Mouse (Mus musculus) hindbrain, embryonic 10.5 days (tissue): ENCODE measurements around the gene Nucb1. TPM values are rescaled to one million over a fixed set of nuclear protein-coding genes. Genes with fewer than 3 reads are reported as not detected.
A peak's percentile ranks its signal among the peaks of the same experiment; 100 is the strongest.
"Not testable (repeated sequence)": the region's sequence is repeated elsewhere in the genome, so short reads cannot be mapped to it uniquely, and the experiment has no call there.

Source experiments
- DNase-seq: peaks from one replicate; pipeline ENCODE4 v3.0.0-alpha.2; 2017; ENCODE audit warnings: low spot score
- H3K27ac ChIP-seq: fragments of 300-500 bp; sonication (generic); 2 replicates; pipeline ENCODE4 v1.5.1; 2016; ENCODE audit warnings: mild to moderate bottlenecking, moderate library complexity
- H3K27me3 ChIP-seq: fragments of 300-500 bp; sonication (generic); 2 replicates; pipeline ENCODE4 v1.6.1; 2016; ENCODE audit warnings: mild to moderate bottlenecking; ENCODE audit not compliant: poor library complexity, insufficient read depth, severe bottlenecking
- H3K36me3 ChIP-seq: fragments of 300-500 bp; sonication (generic); 2 replicates; pipeline ENCODE4 v1.6.1; 2016; ENCODE audit warnings: mild to moderate bottlenecking, moderate library complexity
- H3K4me1 ChIP-seq: fragments of 300-500 bp; sonication (generic); replicated peaks from 2 replicates; pipeline ENCODE4 v1.6.1; 2016; ENCODE audit warnings: mild to moderate bottlenecking
- H3K4me3 ChIP-seq: fragments of 300-500 bp; sonication (generic); 2 replicates; pipeline ENCODE4 v1.5.1; 2016; ENCODE audit warnings: mild to moderate bottlenecking, moderate library complexity
- H3K9me3 ChIP-seq: fragments of 300-500 bp; sonication (generic); 2 replicates; pipeline ENCODE4 v1.6.1; 2016; ENCODE audit warnings: mild to moderate bottlenecking, moderate library complexity
- WGBS: fragments of 180-500 bp; shearing (Covaris S2); methylation state at CpG from one replicate; pipeline ENCODE4 v1.1.7; 2016; 5-methylcytosine and 5-hydroxymethylcytosine counted together
- polyA plus RNA-seq: library from polyadenylated mRNA; unstranded; fragments of >200 nt; fragmentation: Nextera tagmentation; extraction: Ambion mirVana; gene quantifications from 2 replicates; pipeline ENCODE4 v1.2.1, GENCODE M21; 2016

Gene Nucb1
- polyA plus RNA-seq, 1 experiment from 2014 or later: 115 TPM

DNA sequence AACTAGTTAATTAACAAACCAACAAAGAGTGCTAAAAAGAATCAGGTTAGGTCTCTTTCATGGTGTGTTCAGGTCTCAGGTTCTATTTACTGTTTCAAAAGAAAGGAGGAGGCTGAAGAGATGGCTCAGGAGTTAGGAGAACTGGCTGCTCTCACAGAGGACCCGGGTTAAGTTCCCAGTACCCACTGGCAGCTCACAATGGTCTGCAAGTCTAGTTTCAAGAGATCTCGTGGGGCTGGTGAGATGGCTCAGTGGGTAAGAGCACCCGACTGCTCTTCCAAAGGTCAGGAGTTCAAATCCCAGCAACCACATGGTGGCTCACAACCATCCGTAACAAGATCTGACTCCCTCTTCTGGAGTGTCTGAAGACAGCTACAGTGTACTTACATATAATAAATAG is 29.9 kb downstream of the Nucb1 start:
- H3K4me1 ChIP-seq, H3K4me3 ChIP-seq, H3K27ac ChIP-seq, DNase-seq, H3K9me3 ChIP-seq, H3K27me3 ChIP-seq: not testable (repeated sequence)
- H3K36me3 ChIP-seq: peaks cover 14% of the 10 kb centered on the region
- 84% methylated on average over 3 of the region's 4 CpGs for WGBS

DNA sequence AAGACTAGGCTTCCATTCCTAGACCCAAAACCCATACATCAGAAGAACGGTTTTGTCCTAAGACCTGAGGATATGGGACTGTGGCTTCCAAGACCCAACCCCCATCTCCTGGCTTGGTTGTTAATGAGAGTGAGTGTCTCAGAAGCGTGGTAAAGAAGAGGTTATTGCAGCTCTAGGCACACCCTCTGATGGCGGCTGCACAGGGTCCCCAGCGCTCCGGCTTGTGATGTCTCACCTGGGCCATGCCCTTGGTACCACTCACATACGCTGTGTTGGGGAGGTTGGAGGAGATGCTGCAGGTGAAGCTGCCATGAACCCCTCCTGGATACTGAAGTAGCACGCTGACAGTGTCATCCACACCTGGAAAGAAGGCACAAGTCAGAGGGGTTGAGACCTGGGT is 31.4 kb downstream of the Nucb1 start:
- Histone ChIP-seq H3K27me3 (no peaks in the 10 kb centered on the region), H3K4me3 (no peak overlapping the region), H3K36me3 (peaks cover 21% of the 10 kb centered on the region), H3K9me3 (no peaks in the 10 kb centered on the region), H3K27ac (no peak overlapping the region), H3K4me1 (no peaks in the 10 kb centered on the region)
- DNase-seq: no peak
- WGBS: 95% methylated on average over 7 of the region's 7 CpGs

DNA sequence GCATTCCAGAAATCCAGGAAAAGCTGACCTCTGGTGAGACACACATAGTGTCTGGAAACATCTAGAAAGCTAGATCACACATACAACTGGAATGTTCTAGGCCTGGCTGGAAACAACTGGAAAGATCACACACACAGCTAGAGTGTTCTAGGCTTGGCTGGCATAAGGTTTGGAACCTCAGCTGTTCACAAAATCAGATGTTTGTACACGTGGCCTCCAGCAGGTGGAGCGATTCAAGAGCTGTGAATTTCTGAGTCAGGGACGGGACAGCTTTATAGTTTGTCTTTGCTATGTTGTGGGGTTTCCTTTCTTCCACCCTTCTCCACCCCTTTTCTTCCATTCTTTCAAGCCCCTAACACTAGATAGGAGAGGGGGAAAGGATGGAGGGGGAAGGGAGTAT is 33.2 kb downstream of the Nucb1 start:
- Histone ChIP-seq H3K9me3 (no peaks in the 10 kb centered on the region), H3K36me3 (peaks cover 21% of the 10 kb centered on the region), H3K27me3 (no peaks in the 10 kb centered on the region), H3K4me1 (no peaks in the 10 kb centered on the region), H3K4me3 (no peak overlapping the region), H3K27ac (no peak overlapping the region)
- 25% methylated on average over 3 of the region's 3 CpGs for WGBS
- peak; percentile 45 for DNase-seq

DNA sequence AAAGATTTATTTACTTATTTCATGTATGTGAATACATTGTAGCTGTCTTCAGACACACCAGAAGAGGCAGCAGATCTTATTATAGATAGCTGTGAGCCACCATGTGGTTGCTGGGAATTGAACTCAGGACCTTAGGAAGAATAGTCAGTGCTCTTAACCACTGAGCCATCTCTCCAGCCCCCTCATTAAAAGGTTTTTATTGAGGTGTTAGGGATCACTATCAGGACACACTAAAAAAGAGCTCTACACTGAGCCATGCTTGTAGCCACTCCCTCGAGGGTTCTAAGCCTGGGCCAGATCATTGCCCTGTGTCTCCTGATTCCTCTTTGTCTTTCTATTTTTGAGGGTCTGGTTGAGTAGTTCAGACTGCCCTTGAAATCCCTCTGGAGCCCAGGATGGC is 33.8 kb downstream of the Nucb1 start:
- peaks cover 21% of the 10 kb centered on the region for H3K36me3 ChIP-seq
- WGBS: 60% methylated on average over 1 of the region's 1 CpGs
- H3K4me3 ChIP-seq: no peak overlapping the region
- DNase-seq: no peak
- no peaks in the 10 kb centered on the region for H3K9me3 ChIP-seq
- no peak overlapping the region for H3K27ac ChIP-seq
- H3K4me1 ChIP-seq: no peaks in the 10 kb centered on the region
- no peaks in the 10 kb centered on the region for H3K27me3 ChIP-seq

DNA sequence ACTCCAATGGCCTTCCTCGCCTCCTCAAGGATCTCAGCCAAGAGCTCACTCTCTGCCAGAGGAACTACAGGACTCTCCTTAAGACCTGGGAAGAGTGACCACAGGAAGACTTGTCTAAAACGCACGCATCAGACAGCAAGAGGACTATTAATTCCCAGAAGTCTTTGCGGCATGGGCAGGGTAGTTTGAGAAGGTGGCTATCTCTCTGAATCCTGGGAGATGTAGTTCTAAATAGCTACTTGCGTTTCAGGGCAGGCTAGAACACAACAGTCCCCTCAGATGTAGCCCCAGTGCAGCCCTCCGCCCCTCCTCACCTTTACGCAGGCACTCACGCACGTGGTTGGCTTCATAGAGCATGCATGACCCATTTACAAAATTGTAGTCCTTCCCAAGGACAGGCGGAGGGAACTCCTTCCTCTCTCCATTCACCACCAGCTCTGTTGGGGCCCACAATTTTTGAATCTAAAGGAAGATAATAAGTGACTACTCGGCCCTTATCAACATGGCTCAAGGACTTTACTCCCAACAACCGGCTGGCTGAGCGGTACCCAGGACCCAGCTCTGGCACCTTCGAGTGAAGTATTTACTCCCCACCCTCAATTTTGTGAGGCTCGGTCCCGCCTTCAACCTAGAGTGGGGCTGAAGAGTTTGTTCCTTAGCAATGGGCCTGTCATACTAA is 34.8 kb downstream of the Nucb1 start:
- no peak for DNase-seq
- no peaks in the 10 kb centered on the region for H3K4me1 ChIP-seq
- H3K27me3 ChIP-seq: no peaks in the 10 kb centered on the region
- H3K27ac ChIP-seq: 0 out of 2 replicates have a peak overlapping the region, but pooled peaks have one; percentile 13
- H3K4me3 ChIP-seq: peak overlapping the region; percentile 18; the same call in 1 of the 2 replicates
- peaks cover 21% of the 10 kb centered on the region for H3K36me3 ChIP-seq
- 72% methylated on average over 16 of the region's 16 CpGs for WGBS
- H3K9me3 ChIP-seq: no peaks in the 10 kb centered on the region

DNA sequence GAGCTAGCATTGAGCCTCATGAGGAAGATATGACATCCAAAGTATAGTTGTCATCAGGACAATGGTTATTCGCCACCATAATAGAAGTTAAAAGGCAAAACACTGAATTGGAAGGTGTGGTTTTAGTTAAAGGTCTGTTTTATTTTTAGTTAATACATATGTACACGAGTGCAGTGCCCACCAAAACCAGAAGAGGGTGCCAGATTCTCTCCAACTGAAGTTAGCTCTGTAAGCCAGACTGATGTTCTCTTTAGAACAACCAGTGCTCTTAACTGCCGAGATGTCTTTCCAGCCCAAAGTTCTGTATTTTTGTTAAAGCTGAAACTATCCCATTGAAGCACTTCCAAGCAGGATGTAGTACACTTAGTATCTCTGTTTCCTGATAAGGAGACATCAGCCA is 39.3 kb downstream of the Nucb1 start:
- H3K4me3 ChIP-seq: no peak overlapping the region
- 15% methylated on average over 3 of the region's 3 CpGs for whole genome bisulfite sequencing
- H3K36me3 ChIP-seq: peaks cover 13% of the 10 kb centered on the region; the same call in 1 of the 2 replicates

DNA sequence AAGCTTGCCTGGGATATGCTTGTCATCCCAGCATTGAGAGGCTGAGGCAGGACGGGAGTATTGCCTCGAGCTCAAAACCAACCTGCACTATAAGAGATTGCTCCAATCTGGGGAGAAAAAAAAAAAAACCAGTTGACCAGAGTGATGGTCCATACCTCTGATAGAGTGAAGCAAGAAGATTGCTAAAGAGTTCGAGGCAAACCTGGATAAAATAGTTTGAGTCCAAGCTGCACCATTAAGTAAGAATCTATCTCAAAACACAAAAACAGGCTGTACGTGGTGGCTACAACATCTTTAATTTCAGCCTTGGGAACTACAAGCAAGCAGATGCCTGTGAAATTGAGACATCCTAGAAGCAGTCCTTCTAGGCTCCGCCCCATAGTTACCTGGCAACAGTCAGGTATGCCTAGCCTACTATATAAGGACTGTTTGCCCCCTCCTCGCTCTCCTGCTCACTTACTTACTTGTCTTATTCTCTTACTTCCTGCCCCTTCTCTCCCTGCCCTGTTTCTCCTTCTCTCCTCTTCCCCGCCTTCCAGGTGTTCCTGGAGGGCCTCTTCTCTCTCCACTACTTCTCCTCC is 43.0 kb downstream of the Nucb1 start:
- H3K9me3 ChIP-seq: no peaks in the 10 kb centered on the region
- peak overlapping the region; percentile 94 for H3K27ac ChIP-seq
- H3K4me3 ChIP-seq: peak overlapping the region; percentile 84
- WGBS: 34% methylated on average over 7 of the region's 7 CpGs
- H3K4me1 ChIP-seq: peaks cover 23% of the 10 kb centered on the region
- no peak for DNase-seq
- H3K27me3 ChIP-seq: no peaks in the 10 kb centered on the region
- H3K36me3 ChIP-seq: peaks cover 35% of the 10 kb centered on the region

More for the DNA sequence above, 39.3 kb downstream of the Nucb1 start:
- Histone ChIP-seq H3K27ac (no peak overlapping the region), H3K27me3 (no peaks in the 10 kb centered on the region), H3K9me3 (no peaks in the 10 kb centered on the region), H3K4me1 (peaks cover 12% of the 10 kb centered on the region)
- DNase-seq: peak; percentile 63

DNA sequence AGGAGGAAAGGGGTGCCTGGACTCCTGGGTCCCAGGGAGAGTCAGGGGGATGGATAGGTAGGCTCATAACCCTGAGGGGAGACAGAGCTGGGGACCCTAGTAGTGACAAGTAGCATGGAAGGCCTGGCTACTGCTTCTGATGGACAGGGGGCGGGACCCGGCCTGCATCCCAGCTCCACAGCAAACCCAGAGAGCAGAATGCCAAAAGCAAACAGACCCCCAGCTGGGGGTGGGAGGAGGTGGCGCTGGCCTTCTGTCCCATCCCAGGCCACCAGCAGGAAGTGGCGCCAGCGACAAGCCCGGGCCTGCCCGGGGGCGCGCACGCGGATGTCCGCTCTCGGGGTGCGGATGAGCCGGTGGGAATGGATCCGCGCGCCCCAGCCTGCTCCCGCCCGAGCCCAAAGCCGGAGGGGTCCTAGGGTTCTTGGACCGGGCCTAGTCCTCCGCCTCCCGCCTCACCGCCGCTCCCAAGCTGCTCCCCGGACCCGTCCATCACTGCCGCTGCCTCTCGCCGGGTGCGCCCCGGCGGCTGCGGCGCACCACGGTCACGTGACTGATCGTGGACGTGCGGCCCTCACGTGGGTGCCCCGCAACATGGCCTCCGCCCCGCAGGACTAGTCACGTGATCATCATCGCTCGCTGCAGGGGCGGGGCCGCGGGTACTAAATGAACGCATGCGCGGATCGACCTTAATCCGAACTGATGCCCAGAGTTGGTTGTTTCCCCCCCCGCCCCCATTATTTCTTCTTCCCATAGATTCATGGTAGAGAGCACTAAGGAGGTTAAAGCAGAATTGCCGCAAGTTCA is 43.7 kb downstream of the Nucb1 start, which contains the start of gene Bax:
Gene Bax (minus strand): TSS at position 616 of the 807 bp plus-strand sequence.
- Histone ChIP-seq H3K27me3 (no peaks in the 10 kb centered on the region), H3K27ac (peak within 1 kb of the TSS; percentile 94), H3K4me3 (peak within 1 kb of the TSS; percentile 84), H3K9me3 (no peaks in the 10 kb centered on the region), H3K36me3 (peaks cover 40% of the 10 kb centered on the region), H3K4me1 (peaks cover 28% of the 10 kb centered on the region)
- WGBS: under 1% methylated on average over 54 of the region's 58 CpGs
- DNase-seq: peak; percentile 96

DNA sequence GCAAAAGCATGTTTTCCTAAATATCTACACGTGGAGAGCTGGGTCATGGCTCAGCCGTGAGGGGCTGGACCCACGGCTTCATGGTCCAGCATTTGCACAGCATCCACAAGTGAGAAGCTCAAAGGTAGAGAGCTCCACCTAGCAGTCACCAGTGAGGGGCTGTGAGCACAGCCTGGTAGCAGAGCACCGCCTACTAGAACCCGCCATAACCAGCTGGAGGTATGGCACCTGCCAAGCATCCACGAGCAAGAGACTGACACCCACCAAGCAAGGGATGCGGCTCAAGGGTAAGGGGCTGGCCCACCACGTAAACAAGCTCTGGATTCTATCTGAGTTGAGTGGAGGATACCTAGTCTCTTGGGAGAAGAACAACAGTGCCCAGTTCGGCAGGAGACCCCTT is 44.7 kb downstream of the Nucb1 start:
- no peaks in the 10 kb centered on the region for H3K9me3 ChIP-seq
- H3K27ac ChIP-seq: peak overlapping the region; percentile 94
- H3K4me3 ChIP-seq: peak overlapping the region; percentile 84
- no peak for DNase-seq
- WGBS: 84% methylated on average over 9 of the region's 9 CpGs
- H3K27me3 ChIP-seq: no peaks in the 10 kb centered on the region
- H3K4me1 ChIP-seq: peaks cover 37% of the 10 kb centered on the region
- peaks cover 49% of the 10 kb centered on the region for H3K36me3 ChIP-seq

DNA sequence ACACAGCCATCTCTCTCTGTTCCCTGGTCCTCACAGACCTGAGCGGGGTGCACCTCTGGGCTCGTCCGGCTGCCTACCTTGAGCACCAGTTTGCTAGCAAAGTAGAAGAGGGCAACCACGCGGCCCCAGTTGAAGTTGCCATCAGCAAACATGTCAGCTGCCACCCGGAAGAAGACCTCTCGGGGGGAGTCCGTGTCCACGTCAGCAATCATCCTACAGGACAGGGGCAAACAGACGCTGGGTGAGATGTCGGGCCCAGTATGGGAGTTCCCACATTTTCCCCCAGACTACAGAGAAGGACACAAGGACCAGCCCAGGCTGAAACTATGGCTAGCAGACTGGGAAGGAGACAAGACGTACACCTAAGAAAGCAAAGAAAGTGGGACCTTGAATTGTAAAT is 45.1 kb downstream of the Nucb1 start:
- DNase-seq: no peak
- WGBS: 95% methylated on average over 12 of the region's 12 CpGs
- no peaks in the 10 kb centered on the region for H3K9me3 ChIP-seq
- H3K36me3 ChIP-seq: peaks cover 49% of the 10 kb centered on the region
- peak overlapping the region; percentile 84 for H3K4me3 ChIP-seq
- H3K4me1 ChIP-seq: peaks cover 41% of the 10 kb centered on the region
- no peaks in the 10 kb centered on the region for H3K27me3 ChIP-seq
- 0 out of 2 replicates have a peak overlapping the region, but pooled peaks have one; percentile 94 for H3K27ac ChIP-seq

DNA sequence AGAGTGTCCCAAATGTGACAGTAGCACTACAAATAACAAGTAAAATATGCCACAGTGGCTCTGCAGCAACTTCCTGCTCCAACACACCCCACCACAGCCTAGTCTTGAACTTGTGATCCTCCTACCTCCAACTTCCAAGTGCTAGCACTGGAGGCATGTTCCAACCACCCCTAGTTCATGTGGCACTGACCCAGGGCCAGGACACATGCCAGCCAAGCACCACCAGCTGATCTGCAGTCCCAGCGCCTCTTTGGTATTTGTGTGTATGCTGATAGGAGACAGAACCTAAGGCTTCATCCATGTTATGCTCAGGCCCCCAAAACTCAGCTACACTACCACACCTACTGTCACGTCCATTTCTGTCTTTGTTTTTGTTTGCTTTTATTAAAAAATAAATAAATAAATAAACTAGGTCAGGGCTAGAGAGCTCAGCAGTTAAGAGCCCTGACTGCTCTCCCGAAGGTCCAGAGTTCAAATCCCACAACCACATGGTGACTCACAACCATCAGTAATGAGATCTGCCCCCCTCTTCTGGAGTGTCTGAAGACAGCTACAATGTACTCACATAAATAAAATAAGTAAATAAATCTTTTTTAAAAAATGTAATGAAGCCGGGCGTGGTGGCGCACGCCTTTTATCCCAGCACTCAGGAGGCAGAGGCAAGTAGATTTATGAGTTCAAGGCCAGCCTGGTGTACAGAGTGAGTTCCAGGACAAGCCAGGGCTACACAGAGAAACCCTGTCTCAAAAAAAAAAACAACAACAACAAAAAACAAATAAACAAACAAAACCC is 46.0 kb downstream of the Nucb1 start:
- Histone ChIP-seq H3K4me1 (peaks cover 44% of the 10 kb centered on the region), H3K36me3 (peaks cover 49% of the 10 kb centered on the region), H3K4me3 (no peak overlapping the region; the same call in 1 of the 2 replicates), H3K9me3 (no peaks in the 10 kb centered on the region), H3K27ac (no peak overlapping the region), H3K27me3 (no peaks in the 10 kb centered on the region)
- DNase-seq: no peak
- 95% methylated on average over 7 of the region's 7 CpGs for WGBS

DNA sequence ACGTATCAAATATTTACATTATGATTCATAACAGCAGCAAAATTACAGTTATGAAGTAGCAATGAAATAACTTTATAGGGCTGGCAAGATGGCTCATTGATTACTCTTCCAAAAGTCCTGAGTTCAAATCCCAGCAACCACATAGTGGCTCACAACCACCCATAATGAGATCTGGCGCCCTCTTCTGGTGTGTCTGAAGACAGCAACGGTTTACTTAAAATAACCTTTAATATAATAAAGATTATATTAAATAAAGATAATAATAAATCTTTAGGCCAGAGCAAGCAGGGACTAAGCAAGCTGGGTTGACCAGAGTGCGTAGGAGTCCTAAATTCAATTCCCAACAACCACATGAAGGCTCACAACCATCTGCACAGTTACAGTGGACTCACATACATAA is 47.3 kb downstream of the Nucb1 start:
- not testable (repeated sequence) for DNase-seq, H3K27me3 ChIP-seq, H3K9me3 ChIP-seq, H3K4me3 ChIP-seq, H3K27ac ChIP-seq
- 81% methylated on average over 4 of the region's 4 CpGs for WGBS
- Histone ChIP-seq H3K36me3 (peaks cover 58% of the 10 kb centered on the region), H3K4me1 (peaks cover 52% of the 10 kb centered on the region)
